Mouse (Mus musculus) large intestine, adult 2 months (tissue): ENCODE data around the gene Il22ra1. TPM values are rescaled to one million over a fixed set of nuclear protein-coding genes. Genes with fewer than 3 reads are reported as not detected.
"Not testable (repeated sequence)": the region's sequence is repeated elsewhere in the genome, so short reads cannot be mapped to it uniquely, and the experiment has no call there.

Experiments used
- DNase-seq: peaks from one replicate; pipeline ENCODE4 v3.0.0-alpha.2; 2012; ENCODE audit warnings: low read depth, low spot score
- WGBS: fragments of 180-500 bp; shearing (Covaris S2); methylation state at CpG from one replicate; pipeline ENCODE4 v1.1.7; 2018; 5-methylcytosine and 5-hydroxymethylcytosine counted together
- polyA plus RNA-seq: library from polyadenylated mRNA; depleted of rRNA; stranded (reverse); fragments of >200 nt; gene quantifications from 2 replicates; pipeline ENCODE4 v1.2.3, GENCODE M21; 2012; rRNA removed

Il22ra1 gene
- 32.7 and 106 TPM in 2 replicates for polyA plus RNA-seq

DNA sequence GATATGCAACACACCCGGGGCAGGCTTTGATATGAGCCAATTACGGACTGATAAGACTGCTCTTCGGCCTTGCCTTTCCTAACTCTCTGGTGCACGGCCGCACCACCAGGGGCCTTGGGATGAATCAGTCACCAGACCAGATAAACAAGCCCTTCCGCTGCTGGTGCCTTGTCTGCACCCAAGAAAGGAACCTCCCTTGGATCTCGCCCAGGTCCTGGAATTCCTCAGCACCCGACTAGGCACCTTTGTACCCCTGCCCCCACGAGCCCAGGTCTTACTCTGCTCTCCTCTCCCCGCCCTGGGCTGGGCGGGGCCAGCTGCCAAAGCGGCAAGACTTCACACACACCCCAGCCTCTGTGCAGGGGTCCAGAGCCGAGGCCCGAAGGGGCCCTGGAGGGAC is at the start of gene Il22ra1:
Gene Il22ra1 (plus strand): TSS at position 356 of the 400 bp plus-strand sequence.
- peak; percentile 94 for DNase-seq
- WGBS = 19% methylated on average over 14 of the region's 14 CpGs

- no peak for DNase-seq
- WGBS = 54% methylated on average over 4 of the region's 4 CpGs
Measured at GRCm38 (mm10) chr4:135679316-135679715, 48.7 kb upstream of the Il22ra1 start.

DNA sequence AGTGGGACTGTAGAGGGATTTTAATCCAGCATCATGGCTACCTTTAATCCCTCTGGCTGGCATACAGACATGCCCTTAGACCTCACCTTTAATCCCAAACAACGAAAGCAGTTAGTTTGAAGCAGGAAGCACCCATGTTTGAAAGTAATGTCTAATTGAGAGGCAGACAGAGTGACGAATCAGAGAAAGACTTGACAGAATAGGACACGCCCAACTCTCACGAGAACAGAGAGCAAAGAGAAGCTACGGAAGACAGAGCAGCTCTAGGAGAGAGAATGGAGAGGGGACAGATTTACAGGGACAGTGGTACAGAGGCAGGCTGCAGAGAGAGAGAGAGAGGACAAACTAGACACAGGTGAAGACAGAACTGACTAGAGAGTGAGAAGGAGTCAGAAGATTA is 46.2 kb upstream of the Il22ra1 start:
- no peak for DNase-seq
- WGBS = 69% methylated on average over 5 of the region's 5 CpGs

- 21% methylated on average over 4 of the region's 4 CpGs for WGBS
- no peak for DNase-seq
Measured at GRCm38 (mm10) chr4:135683553-135683952, 44.4 kb upstream of the Il22ra1 start.

DNA sequence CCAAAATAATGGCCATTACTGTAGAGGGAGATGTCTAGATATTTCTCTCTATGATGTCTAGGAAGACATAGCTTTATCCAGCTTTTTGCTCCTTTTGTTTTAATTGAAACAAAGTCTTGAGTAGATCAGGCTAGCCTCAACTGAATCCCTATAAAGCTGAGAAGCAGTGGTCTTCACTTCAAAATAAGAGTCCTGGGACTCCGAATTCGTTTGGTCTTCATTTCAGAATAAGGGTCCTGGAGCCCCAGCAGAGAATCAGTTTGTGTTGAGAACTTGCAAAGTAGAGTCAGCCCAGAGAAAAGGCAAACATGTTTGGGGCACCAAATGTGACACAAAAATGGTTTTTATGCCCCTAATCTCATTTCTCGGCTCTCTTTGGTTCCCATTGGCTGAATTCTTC is 43.2 kb upstream of the Il22ra1 start:
- DNase-seq = no peak
- 42% methylated on average over 3 of the region's 3 CpGs for WGBS

GRCm38 (mm10) chr4:135685906-135686567 is 41.9 kb upstream of the Il22ra1 start, which contains the start of gene Ifnlr1:
Ifnlr1 (plus strand) TSS chr4:135686287.
- under 1% methylated on average over 41 of the region's 41 CpGs for WGBS
- DNase-seq = no peak

GRCm38 (mm10) chr4:135686568-135686953 is 41.4 kb upstream of the Il22ra1 start:
- 1% methylated on average over 21 of the region's 21 CpGs for WGBS
- no peak for DNase-seq

- 76% methylated on average over 7 of the region's 7 CpGs for WGBS
- DNase-seq = no peak
Measured at GRCm38 (mm10) chr4:135689797-135690196, 38.2 kb upstream of the Il22ra1 start.

DNA sequence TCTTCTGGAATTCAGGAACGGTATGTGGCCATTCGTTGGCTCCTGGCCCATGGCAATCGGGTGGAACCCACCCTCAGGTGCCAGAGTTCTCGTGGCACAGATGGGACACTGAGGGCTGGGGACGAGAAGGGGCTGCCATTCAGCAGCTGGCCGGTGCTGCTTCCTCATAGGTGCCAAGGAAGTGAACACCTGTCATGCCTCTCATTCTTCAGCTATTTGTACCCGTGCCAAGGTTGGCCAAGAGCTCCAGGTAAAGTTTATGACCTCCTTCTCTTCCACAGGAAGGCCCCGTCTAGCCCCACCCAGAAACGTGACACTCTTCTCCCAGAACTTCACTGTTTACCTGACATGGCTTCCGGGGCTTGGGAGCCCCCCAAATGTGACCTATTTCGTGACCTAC is 37.7 kb upstream of the Il22ra1 start:
- DNase-seq = peak; percentile 80
- 30% methylated on average over 11 of the region's 11 CpGs for WGBS

GRCm38 (mm10) chr4:135692916-135693315 is 35.1 kb upstream of the Il22ra1 start:
- WGBS = 32% methylated on average over 4 of the region's 4 CpGs
- peak; percentile 38 for DNase-seq

GRCm38 (mm10) chr4:135698498-135698897 is 29.5 kb upstream of the Il22ra1 start:
- no peak for DNase-seq
- WGBS = 94% methylated on average over 7 of the region's 7 CpGs

DNA sequence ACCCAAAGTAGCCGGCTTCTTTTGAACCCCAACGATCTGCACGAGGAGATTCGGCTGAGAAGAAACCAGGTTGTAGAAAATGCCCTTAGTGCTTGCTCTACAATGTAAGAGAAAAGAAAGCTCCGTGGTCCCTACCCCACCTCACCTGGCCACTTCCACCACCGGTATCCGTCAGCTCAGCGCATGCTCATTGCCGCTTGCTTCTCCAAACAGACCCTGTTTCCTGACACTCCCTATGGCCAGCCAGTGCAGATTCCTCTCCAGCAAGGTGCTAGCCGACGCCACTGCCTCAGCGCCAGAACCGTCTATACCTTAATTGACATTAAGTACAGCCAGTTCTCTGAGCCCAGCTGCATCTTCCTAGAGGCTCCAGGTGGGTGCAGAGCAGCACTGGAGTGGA is 24.5 kb upstream of the Il22ra1 start:
- no peak for DNase-seq
- 69% methylated on average over 13 of the region's 13 CpGs for WGBS

- DNase-seq = no peak
- 67% methylated on average over 6 of the region's 6 CpGs for WGBS
Measured at GRCm38 (mm10) chr4:135704016-135704415, 24.0 kb upstream of the Il22ra1 start.

DNA sequence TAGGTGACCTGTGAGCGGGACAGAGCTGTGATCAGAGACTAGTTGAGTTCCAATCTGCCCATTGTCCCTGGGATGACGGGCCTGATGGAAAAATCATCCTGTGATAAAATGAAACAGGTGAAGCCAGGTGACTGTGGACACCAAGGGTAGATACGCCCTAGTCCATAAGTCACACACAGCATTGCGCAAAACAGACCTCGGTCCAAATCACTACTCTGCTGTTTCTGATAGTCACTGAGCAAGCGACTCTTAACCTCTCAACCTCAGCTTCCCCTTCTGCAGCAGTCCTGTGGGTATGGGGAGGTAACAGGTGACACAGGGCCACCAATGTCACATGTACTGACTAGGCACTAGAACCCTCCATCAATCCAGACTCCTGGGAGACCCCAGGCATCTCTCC is 21.9 kb upstream of the Il22ra1 start:
- DNase-seq = no peak
- 72% methylated on average over 6 of the region's 6 CpGs for WGBS

- no peak for DNase-seq
- 5% methylated on average over 8 of the region's 8 CpGs for WGBS
Measured at GRCm38 (mm10) chr4:135709072-135709564, 18.9 kb upstream of the Il22ra1 start.

DNA sequence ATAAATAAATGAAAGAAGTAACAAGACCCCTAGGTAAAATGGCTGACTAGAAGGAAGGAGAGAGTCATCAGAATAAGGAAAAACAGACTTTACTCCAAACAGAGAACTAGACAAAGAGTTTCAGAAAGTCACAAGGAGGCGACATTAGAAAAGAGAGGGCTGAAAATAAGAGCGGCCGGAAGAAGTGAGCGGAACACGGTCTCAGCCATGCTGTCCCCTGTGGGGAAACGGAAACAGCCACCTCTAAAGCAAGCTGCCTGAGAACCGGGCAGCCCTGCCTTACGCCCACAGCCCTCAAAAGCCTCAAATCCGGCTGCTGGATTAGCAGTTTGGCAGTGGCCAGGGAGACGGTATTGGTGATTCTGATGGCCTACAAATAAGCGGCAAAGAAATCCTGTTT is 18.4 kb upstream of the Il22ra1 start:
- 80% methylated on average over 11 of the region's 11 CpGs for WGBS
- DNase-seq = no peak

DNA sequence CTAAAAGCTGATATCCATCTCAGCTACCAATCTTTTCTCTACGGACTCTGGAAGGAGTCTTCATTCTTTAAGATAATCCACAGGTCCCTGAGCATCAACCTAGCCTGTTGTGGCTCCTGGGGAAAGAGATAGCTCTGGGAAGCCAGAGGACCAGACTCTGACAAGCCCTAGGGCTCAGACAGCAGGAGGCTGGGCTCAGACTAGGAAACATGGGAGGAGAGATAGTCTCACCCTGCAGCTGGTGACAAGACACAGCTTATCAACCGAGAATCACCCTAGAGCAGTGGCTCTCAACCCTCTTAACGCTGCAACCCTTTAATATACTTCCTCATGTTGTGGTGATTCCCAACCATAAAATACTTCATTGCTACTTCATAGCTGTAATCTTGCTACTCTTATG is 17.6 kb upstream of the Il22ra1 start:
- no peak for DNase-seq
- 51% methylated on average over 3 of the region's 3 CpGs for WGBS

GRCm38 (mm10) chr4:135714776-135715175 is 13.2 kb upstream of the Il22ra1 start:
- 56% methylated on average over 8 of the region's 8 CpGs for WGBS
- no peak for DNase-seq

DNA sequence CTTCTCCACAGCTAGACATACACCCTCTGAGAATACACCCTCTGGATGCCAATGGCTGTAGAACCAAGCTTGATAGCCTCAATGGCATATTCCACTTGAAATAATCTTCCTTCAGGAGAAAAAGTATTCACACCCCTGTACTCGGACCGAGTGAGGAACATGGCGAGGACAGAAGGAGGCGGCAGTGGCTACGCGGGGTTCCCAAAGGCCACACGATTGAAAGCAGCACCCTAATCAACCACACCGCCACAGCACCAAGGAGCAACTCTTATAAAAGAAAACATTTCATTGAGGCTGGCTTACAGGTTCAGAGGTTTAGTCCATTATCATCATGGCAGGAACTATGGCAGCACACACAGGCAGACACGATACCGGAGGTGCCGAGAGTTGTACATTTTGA is 11.5 kb upstream of the Il22ra1 start:
- DNase-seq = not testable (repeated sequence)
- 97% methylated on average over 11 of the region's 11 CpGs for WGBS

GRCm38 (mm10) chr4:135722540-135723290 is 5.3 kb upstream of the Il22ra1 start:
- no peak for DNase-seq
- 68% methylated on average over 17 of the region's 17 CpGs for WGBS

DNA sequence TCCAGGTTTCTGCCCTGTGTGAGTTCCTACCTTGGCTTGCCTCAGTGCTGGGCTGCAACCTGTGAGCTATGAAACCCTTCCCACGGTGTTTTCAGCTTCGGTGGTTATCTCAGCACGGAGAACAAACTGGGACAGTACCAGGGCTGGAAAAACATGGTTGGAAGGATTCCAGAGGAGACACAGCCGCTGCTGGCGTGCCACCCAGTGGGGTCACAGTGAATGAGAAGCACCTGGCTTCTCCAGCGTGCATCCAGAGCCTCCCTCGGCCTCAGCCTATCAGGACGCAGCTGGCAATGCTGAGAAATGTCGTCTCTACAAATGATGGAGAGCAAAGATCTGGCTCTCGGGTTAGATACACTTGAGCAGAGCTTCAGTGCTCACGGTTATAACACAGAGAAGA is 1.6 kb upstream of the Il22ra1 start:
- 69% methylated on average over 11 of the region's 11 CpGs for WGBS
- DNase-seq = no peak
